Mouse (Mus musculus) Patski (cell line): Measurements from ENCODE around the gene Taf1c. TPM values are rescaled to one million over a fixed set of nuclear protein-coding genes. Genes with fewer than 3 reads are reported as not detected.

ENCODE experiments used
- ATAC-seq: fragments of 100-300 bp; one replicate; pipeline ENCODE4 v1.8.0; 2021
- CTCF ChIA-PET: fragments of 350-600 bp; sonication (Branson Sonifier 250); formaldehyde crosslinking; loops from one replicate; lab custom pipeline; 2022; ENCODE audit warnings: inconsistent platforms; lab: Charles Lee
- POLR2A ChIA-PET: fragments of 350-600 bp; sonication (Branson Sonifier 250); formaldehyde crosslinking; loops from one replicate; lab custom pipeline; 2022; ENCODE audit warnings: antibody characterized with exemption, inconsistent platforms; lab: Charles Lee
- DNase-seq: peaks from one replicate; pipeline ENCODE4 v3.0.0-alpha.2; 2011; ENCODE audit warnings: low read depth, low spot score
- H3K27me3 ChIP-seq: fragments of 371-371 bp; one replicate; pipeline ENCODE4 v1.5.1; 2021
- CTCF ChIP-seq: fragments of 100-300 bp; IDR thresholded peaks from one replicate; pipeline ENCODE4 v1.5.1; 2021
- in situ Hi-C: fragments of 300-500 bp; cut with MboI; formaldehyde crosslinking; loops from 3 replicates; pipeline ENCODE4 v1.11.1; 2018; ENCODE audit warnings: low pct_unique_long_range_greater_than_20kb, mixed read lengths
- polyA plus RNA-seq: library from polyadenylated mRNA; unstranded; gene quantifications from one replicate; pipeline ENCODE4 v1.2.3, GENCODE M21; 2021

The Taf1c gene
- polyA plus RNA-seq, 1 experiment from 2014 or later, result 10.6 TPM

- ChIA-PET CTCF (interaction anchor here (1.3 to 1.5 kb wide), 2 partner anchors 11 to 51 kb away, joined by 3 to 4 read pairs; no protein-coding TSS in a partner anchor), POLR2A (no interaction called here)
- DNase-seq (no peak), ATAC-seq (no peak)
- no peak for TF ChIP-seq CTCF
- in situ Hi-C loops, result no loop called here
- H3K27me3 ChIP-seq, result peaks cover 50% of the 10 kb centered on the region
Measured at GRCm38 (mm10) chr8:119624916-119625315, 19.9 kb upstream of the Taf1c start.

- no peak for ATAC-seq
- TF ChIP-seq CTCF, result no peak
- ChIA-PET POLR2A (no interaction called here), CTCF (interaction anchor here (1.3 to 1.7 kb wide), 2 partner anchors 10 to 53 kb away, joined by 3 to 4 read pairs; no protein-coding TSS in a partner anchor)
- in situ Hi-C loops, result no loop called here
- peaks cover 42% of the 10 kb centered on the region for H3K27me3 ChIP-seq
- DNase-seq, result no peak
Measured at GRCm38 (mm10) chr8:119623744-119624143, 18.7 kb upstream of the Taf1c start.

- POLR2A ChIA-PET, result interaction anchor here (0.6 kb wide), 1 partner anchor 49 kb away, joined by 6 read pairs; no protein-coding TSS in a partner anchor
- CTCF ChIA-PET, result interaction anchor here (1.7 kb wide), 1 partner anchor 11 kb away, joined by 4 read pairs; no protein-coding TSS in a partner anchor
- DNase-seq, result no peak
- in situ Hi-C loops, result no loop called here
- no peak for ATAC-seq
- no peak for TF ChIP-seq CTCF
- peaks cover 42% of the 10 kb centered on the region for H3K27me3 ChIP-seq
Measured at GRCm38 (mm10) chr8:119623061-119623460, 18.0 kb upstream of the Taf1c start.

GRCm38 (mm10) chr8:119622555-119622954, 17.5 kb upstream of the Taf1c start:
- ATAC-seq (no peak), DNase-seq (no peak)
- no peak for TF ChIP-seq CTCF
- in situ Hi-C loops, result no loop called here
- POLR2A ChIA-PET, result interaction anchor here (0.6 kb wide), 1 partner anchor 48 kb away, joined by 6 read pairs; no protein-coding TSS in a partner anchor
- CTCF ChIA-PET, result interaction anchor here (0.7 to 2.0 kb wide), 3 partner anchors 11 to 87 kb away, joined by 3 to 6 read pairs (median 4); no protein-coding TSS in a partner anchor
- peaks cover 40% of the 10 kb centered on the region for H3K27me3 ChIP-seq

GRCm38 (mm10) chr8:119620848-119621465, 15.9 kb upstream of the Taf1c start:
- ATAC-seq (no peak), DNase-seq (no peak)
- TF ChIP-seq CTCF, result no peak
- CTCF ChIA-PET, result interaction anchor here (1.5 to 2.0 kb wide), 2 partner anchors 11 to 56 kb away, joined by 3 to 6 read pairs; no protein-coding TSS in a partner anchor
- H3K27me3 ChIP-seq, result peaks cover 33% of the 10 kb centered on the region
- in situ Hi-C loops, result no loop called here
- POLR2A ChIA-PET, result no interaction called here

GRCm38 (mm10) chr8:119620116-119620840, 15.3 kb upstream of the Taf1c start:
- CTCF ChIA-PET, result interaction anchor here (2.0 kb wide), 1 partner anchor 57 kb away, joined by 6 read pairs; no protein-coding TSS in a partner anchor
- DNase-seq (no peak), ATAC-seq (no peak)
- no peak for TF ChIP-seq CTCF
- in situ Hi-C loops, result no loop called here
- POLR2A ChIA-PET, result no interaction called here
- H3K27me3 ChIP-seq, result peaks cover 33% of the 10 kb centered on the region

GRCm38 (mm10) chr8:119618887-119619286, 13.9 kb upstream of the Taf1c start:
- no peak for TF ChIP-seq CTCF
- ATAC-seq (no peak), DNase-seq (no peak)
- ChIA-PET POLR2A (no interaction called here), CTCF (no interaction called here)
- in situ Hi-C loops, result no loop called here
- H3K27me3 ChIP-seq, result peaks cover 29% of the 10 kb centered on the region

- TF ChIP-seq CTCF, result no peak
- ATAC-seq (no peak), DNase-seq (no peak)
- ChIA-PET CTCF (no interaction called here), POLR2A (interaction anchor here (0.7 to 1.5 kb wide), 2 partner anchors 16 to 230 kb away, joined by 3 to 6 read pairs; no protein-coding TSS in a partner anchor)
- peaks cover 23% of the 10 kb centered on the region for H3K27me3 ChIP-seq
- in situ Hi-C loops, result no loop called here
Measured at GRCm38 (mm10) chr8:119617586-119617985, 12.6 kb upstream of the Taf1c start.

GRCm38 (mm10) chr8:119616811-119617210, 11.8 kb upstream of the Taf1c start:
- ATAC-seq, result no peak
- CTCF ChIA-PET, result no interaction called here
- POLR2A ChIA-PET, result interaction anchor here (1.5 kb wide), 1 partner anchor 17 kb away, joined by 3 read pairs; no protein-coding TSS in a partner anchor

GRCm38 (mm10) chr8:119616358-119616757, 11.3 kb upstream of the Taf1c start:
- in situ Hi-C loops, result no loop called here
- peaks cover 30% of the 10 kb centered on the region for H3K27me3 ChIP-seq
- ChIA-PET POLR2A (no interaction called here), CTCF (no interaction called here)
- ATAC-seq (no peak), DNase-seq (no peak)
- no peak for TF ChIP-seq CTCF

More at GRCm38 (mm10) chr8:119616811-119617210, 11.8 kb upstream of the Taf1c start:
- DNase-seq, result no peak
- in situ Hi-C loops, result no loop called here
- TF ChIP-seq CTCF, result no peak
- H3K27me3 ChIP-seq, result peaks cover 29% of the 10 kb centered on the region
